Mouse (Mus musculus) small intestine, adult 2 months (tissue): ENCODE data around the gene Ppargc1a.

ENCODE experiments used
- CTCF ChIP-seq: fragments of 200-500 bp; IDR thresholded peaks from 2 replicates; pipeline ENCODE4 v1.5.1; 2012; ENCODE audit warnings: low read depth, mild to moderate bottlenecking, control low read depth, inconsistent platforms, low read length, moderate library complexity, mixed read lengths; ENCODE audit not compliant: insufficient replicate concordance, insufficient read length; ENCODE audit errors: extremely low read depth
- POLR2A ChIP-seq: fragments of 200-500 bp; IDR thresholded peaks from 2 replicates; pipeline ENCODE4 v1.6.1; 2012; ENCODE audit warnings: low read depth, mild to moderate bottlenecking, control low read depth, inconsistent platforms, low read length, moderate library complexity

DNA sequence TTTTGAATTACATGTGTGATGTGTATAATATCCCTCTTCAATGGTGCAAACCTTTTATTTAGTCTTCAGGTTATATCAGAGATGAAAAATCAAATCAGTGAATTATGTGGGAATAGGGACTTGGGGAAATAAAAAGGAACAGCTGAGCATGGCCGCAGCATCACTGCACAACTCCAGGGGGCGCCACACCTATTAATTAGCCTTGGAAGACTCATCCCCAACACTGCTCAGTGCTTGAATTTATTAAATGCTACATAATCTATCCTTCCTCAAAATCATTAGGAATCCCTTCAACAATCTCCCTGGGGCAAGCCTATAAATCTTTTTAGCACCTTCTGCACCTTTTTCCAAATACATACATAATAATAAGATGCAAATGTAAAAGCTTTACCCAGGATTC lies 1.9 kb downstream of the Ppargc1a start:
- TF ChIP-seq CTCF (peak; percentile 22; the same call in 1 of the 2 replicates), POLR2A (no peak)
